Mouse (Mus musculus) ZHBTc4 (cell line): ENCODE measurements around the gene 1700014D04Rik.
A peak's percentile ranks its signal among the peaks of the same experiment; 100 is the strongest.
"Not testable (repeated sequence)": the region's sequence is repeated elsewhere in the genome, so short reads cannot be mapped to it uniquely, and the experiment has no call there.

Source experiments
- DNase-seq: peaks from one replicate; pipeline ENCODE4 v3.0.0-alpha.2; 2011; ENCODE audit warnings: low read depth, low spot score

Gene 1700014D04Rik

DNA sequence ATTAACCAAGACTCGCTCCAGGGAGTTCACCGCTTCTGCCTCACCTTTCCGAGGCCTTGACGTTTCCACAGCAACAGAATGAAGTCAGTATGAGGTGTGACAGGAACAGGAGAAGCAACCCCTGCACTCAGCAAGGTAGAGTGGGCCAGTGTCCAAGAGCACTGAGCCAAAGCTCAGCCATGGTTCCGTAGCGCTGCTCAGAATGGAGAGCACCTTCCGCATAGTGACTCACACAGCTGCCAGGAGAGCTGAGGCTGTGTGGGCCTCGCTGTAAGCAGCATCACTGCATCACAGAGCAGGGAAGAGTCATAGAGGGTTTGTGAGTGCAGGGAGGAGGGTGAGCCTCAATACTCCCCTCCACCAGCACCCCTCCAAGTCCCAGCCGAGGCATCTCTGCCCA is at the start of gene 1700014D04Rik:
1700014D04Rik (minus strand) TSS at position 42 of the 400 bp plus-strand sequence.
- DNase-seq: no peak

DNA sequence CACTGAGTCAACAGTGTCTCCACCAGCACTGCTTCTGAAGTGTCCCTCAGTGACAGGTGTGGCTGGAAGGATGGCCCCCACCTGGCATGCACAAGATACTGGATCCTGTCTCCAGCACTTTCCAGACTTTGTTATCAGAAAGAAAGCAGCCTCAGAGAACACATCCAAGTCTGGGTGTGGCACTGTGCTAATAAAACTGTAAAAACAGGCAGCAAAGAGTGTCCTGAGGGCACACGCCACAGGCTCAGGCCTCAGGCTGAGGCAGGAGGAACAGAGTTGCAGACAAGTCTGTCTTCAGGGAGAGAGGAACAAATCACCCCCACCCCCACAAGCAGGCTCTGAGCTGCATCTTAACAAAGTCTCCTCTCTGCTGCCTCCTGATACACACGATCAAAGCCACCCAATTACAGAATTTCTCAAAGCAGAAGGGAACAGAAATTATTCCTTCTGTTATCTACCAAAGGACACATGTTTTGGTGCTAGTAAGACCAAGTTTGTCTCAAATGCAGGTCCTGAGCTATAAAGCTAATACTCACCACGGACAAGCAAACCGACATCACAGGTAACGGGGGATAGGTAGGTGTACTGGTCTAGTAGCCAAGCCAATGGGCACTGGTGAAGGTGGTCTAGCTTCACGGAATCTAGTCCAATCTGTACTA is 49.4 kb upstream of the 1700014D04Rik start:
- DNase-seq: peak; percentile 67

GRCm38 (mm10) chr13:59794786-59795185 is 48.2 kb upstream of the 1700014D04Rik start:
- DNase-seq: no peak

DNA sequence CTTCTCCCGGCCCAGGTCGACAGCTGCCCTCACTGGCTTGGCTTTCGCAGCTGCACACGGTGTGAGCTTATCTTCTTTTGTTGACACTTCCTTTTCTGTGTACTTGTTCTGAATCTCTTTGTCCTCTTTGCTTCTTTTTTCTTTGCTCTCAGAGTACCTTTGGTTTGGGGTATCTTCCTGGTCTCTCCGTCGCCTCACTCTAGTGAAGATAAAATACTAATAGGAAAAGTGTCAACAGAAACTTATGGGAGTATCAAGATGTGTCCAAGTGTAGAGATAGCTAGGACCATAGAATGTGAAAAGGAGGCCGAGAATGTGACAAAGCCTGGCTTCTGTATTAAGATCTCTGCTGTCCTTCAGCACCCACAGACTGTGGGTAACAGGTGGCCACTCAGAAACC is 35.6 kb upstream of the 1700014D04Rik start, which contains the start of gene Gm49354:
Gm49354 (minus strand) TSS at position 101 of the 400 bp plus-strand sequence.
- DNase-seq: no peak

- DNase-seq: not testable (repeated sequence)
Measured at GRCm38 (mm10) chr13:59779744-59780264, 33.3 kb upstream of the 1700014D04Rik start.

DNA sequence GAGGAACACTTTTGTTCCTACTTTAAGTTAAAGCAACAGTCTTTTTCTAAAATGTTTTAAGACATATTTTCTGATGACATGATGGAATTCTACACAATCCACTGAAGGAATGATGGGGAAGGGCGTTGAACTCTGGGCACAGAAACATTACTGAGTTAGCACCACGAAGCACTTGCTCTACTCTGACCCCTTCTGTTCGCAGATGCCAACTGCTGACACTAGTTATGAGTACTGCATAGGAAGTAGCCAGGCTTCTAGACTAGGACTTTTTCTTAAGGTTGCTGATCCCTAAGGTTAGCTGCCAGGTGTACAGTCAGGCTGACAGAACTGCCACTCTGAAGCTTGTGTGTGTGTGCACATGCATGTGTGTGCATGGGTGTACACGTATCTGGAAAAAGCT is 32.7 kb upstream of the 1700014D04Rik start:
- peak; percentile 47 for DNase-seq

DNA sequence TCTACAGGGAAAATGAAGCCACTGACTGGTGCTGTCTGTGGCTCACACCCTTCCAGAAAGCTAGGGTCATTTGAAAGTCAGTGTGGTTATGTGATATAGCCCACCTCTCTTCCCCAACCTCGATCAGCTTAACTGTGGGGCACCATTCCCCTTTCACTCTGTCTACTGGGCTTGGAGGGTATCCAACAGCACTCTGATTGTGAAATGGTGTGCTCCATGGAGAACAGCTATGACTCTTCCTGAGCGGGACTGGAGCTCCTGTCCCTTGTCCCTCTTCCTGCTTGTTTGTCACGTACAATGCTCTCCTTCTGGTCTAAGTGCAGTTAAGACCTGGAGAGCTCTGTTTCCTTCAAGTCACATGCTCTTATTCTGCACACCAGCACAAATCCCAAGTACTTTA is 28.6 kb upstream of the 1700014D04Rik start:
- no peak for DNase-seq

GRCm38 (mm10) chr13:59771257-59771656 is 24.7 kb upstream of the 1700014D04Rik start:
- DNase-seq: peak; percentile 48

DNA sequence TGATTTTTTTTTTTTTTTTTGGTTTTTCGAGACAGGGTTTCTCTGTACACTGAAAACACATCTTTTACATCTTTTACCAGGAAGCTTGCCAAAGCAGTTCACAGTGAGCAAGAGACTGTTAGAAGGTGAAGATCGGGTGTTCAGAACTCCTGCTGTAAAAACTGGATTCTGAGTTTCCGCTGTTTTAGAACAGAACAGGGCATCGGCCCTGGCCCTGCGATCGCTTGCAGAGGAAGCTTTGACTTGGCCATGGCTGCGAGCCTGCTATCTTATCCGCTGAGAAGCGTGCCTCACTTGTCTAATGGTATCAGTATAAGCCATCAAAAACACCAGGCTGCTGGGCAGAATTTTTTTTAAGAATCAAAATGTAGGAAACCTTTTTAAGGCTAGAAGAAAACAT is 24.3 kb upstream of the 1700014D04Rik start:
- DNase-seq: no peak

DNA sequence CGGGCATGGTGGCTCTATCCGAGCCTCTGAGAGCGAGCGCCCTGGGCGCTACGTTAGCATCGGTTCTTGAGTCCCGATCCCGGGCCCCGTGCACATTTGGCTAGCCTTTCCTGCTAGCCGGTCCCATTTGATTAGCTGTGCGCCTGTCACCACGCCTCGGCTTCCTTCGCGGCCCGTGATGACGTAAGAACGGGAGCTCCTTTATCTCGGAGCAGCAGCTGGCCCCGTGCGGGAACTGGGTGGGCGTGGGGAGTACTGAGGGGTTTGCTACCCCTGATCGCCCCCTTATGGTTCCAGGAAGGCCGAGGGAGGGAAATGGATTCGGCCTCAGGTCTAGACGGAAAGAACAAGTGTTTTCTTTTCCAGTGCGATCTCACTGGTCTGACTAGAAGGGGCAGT is 23.6 kb upstream of the 1700014D04Rik start:
- DNase-seq: peak; percentile 95

- peak; percentile 99 for DNase-seq
Measured at GRCm38 (mm10) chr13:59769296-59770163, 23.0 kb upstream of the 1700014D04Rik start, which contains the start of gene Isca1. Gene Isca1 (minus strand): TSS chr13:59769810.

- no peak for DNase-seq
Measured at GRCm38 (mm10) chr13:59768531-59768930, 22.0 kb upstream of the 1700014D04Rik start.

DNA sequence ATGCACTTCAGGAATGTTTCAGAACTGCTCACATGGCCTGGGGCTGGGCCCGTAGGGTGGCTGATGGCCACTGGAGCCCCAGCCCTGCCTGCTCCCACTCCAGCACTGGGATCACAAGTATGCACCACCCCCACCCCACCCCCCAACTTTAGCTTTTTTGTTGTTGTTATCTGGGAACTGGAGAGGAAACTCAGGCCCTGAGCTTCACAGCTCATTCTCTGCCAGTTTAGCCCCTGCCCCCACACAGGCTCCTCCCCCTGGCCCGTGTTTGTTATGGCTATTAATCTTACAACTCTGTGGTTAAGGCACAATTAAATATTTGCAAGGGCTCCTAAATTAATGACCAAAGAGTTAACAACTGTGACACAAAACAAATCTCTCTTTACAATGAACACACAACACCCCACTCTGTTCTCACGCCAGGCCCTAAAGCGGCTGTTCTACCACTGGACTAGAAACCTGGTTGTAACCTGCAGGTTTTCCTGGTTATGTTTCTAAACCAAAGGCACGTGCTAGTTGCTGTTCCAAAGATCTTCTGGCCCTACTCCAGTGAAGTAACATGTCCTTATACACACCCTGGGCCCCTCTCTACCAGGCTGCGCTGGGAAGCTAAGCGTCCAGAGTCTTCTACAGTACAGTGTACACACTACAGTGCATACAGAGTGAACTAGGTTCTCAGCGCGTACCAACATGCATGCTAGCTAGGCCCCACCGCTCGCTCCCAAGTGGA is 20.4 kb upstream of the 1700014D04Rik start:
- DNase-seq: no peak

GRCm38 (mm10) chr13:59762791-59763190 is 16.2 kb upstream of the 1700014D04Rik start:
- DNase-seq: no peak

DNA sequence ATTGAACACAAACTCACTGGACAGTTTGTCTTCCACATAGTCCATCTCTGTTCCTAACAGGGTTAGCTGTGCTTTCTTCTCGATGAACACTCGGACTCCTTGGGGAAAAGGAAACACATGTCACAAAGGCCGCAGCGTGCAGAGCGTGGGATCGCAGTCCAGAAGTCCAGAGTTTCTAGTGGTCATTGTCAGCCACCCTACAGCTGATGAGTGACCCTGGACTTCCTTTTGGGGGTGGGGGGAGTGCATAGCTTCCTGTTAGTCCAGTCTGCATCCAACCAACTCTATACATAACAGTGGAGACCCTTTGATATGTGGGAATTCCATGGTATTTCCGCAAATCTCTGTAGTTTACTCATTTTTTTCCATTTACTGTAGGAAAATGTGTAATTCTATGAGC is 10.4 kb upstream of the 1700014D04Rik start:
- no peak for DNase-seq

GRCm38 (mm10) chr13:59750310-59750709 is 3.8 kb upstream of the 1700014D04Rik start:
- DNase-seq: no peak

GRCm38 (mm10) chr13:59746164-59746563 is 388 bp downstream of the 1700014D04Rik start:
- peak; percentile 57 for DNase-seq

DNA sequence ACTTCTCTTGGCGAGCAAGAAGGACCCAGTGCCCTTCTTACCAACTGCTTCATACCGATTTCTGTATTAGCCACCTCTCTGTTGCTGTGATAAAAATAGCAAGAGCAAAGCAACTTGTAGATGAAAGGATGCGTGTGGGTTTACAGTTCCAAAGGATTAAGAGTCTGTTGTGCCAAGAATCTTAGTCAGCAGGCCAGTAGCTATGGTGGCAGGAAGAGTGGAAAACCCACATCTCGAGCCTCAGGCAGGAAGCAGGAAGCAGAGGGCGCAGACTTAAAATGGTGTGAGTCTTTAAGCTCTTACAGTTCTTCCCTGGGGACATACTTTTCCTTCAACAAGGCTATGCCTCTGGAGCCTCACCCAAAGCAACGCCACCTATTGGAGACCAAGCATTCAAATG is 1.1 kb downstream of the 1700014D04Rik start:
- no peak for DNase-seq

DNA sequence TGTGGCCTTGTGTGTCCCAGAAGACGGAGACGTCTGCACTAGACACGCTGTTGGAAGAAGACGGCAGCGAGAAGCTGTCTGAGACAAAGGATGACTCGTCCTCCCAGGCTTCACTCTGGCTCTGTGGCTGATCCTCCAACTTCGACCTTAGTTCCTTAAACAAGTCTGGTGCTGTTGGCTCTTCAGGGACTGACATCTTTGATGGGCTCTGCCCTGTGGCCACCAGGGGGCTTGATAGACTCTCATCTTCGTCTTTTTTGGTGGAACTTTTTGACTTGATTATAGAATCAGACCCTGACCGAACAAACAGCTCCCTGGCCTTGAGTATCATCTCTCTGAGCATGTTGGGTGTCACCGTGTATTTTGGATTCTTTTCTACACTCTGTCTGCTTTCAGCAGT is 4.9 kb downstream of the 1700014D04Rik start:
- DNase-seq: peak; percentile 53

DNA sequence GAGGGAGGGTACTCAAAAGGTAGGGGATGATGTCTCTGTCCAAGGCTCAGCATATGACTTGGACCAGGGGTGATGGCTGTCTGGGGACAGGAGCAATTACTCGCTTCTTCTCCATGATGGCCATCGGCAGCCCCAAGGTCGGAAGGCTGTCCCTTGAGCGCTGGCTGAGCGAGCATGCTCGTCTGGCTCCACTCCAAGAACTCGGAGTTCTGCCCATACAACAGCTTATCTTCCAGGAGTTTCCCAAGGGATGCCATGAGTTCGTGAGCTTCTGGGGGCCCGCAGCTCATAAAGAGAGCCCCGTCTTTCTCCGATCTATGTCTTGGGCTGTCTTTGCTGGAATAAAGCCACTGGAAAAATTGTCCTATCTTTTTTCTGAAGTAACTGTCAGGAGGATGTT is 5.5 kb downstream of the 1700014D04Rik start:
- DNase-seq: no peak

GRCm38 (mm10) chr13:59739397-59739796 is 7.2 kb downstream of the 1700014D04Rik start:
- no peak for DNase-seq

GRCm38 (mm10) chr13:59738455-59738854 is 8.1 kb downstream of the 1700014D04Rik start:
- DNase-seq: no peak
